ENCODE assay signal across 8 mouse cellular contexts in the genomic region with DNA sequence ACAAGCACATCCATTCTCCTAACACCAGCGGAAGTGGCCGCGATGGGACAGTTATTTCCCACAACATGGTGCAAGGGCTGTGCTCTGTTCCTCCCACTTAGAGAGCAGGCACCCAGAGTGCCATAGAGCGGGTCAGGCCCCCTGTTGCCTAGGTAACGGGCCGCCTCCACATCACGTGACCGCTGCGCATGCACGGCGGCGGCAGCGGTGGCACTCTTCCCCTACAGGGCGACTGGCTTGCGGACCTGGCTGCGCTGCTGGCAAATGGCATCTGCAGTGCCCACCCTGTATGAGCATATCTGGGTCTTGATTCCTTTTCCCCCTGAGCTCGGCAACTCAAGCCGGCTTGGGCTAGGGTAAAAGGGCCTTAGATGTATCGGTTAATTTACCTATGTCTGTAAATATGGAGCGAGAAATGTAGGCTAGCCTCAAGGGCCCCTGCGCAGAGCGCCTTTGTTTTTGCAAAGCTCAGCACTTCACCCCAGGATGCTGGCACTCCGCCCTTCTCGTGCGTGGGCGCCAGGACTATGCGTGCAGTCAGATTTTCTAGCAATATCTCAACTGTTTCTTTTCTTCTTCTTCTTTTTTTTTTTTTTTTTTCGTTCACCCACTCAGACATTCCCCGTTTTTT. TPM values are rescaled to one million over a fixed set of nuclear protein-coding genes. Genes with fewer than 3 reads are reported as not detected.
DNase-seq lines count a peak whose midpoint lies in the region; ATAC-seq and TF ChIP-seq lines count a peak whose summit lies in the region.

No protein-coding gene starts in this region.

- no peaks in the 10 kb centered on the region for H3K9me3 ChIP-seq in MEL (replicated peaks; ENCODE audit: insufficient read depth, low read length)
- no peaks in the 10 kb centered on the region for H3K9me3 ChIP-seq in forebrain, postnatal 0 days (ENCODE audit: low read length)
- no peaks in the 10 kb centered on the region for H3K9me3 ChIP-seq in lung, embryonic 14.5 days (ENCODE audit: low read depth, low read length)

- peak overlapping the region; percentile 57 for H3K4me2 ChIP-seq in forebrain, postnatal 0 days (ENCODE audit: low read depth)
- H3K4me2 ChIP-seq in lung, embryonic 14.5 days: peak overlapping the region; percentile 81

- WGBS in cerebellum, adult 2 months: under 1% methylated on average over 29 of the region's 29 CpGs
- WGBS in forebrain, postnatal 0 days: under 1% methylated on average over 29 of the region's 29 CpGs
- 1% methylated on average over 29 of the region's 29 CpGs for WGBS in lung, embryonic 14.5 days

- ATAC-seq in forebrain, postnatal 0 days: peak; percentile 98
- ATAC-seq in lung, embryonic 14.5 days (ENCODE audit: insufficient read depth): peak; percentile 96
- ATAC-seq in neutrophil, adult 5-6 weeks (ENCODE audit: extremely low read depth, insufficient number of reproducible peaks, low FRiP score, poor library complexity, severe bottlenecking): peak; percentile 86

- no peak for TF ChIP-seq RAD21 in MEL (IDR thresholded peaks at IDR 0.05; ENCODE audit: low read depth, low read length)

- peak; percentile 90 for DNase-seq in MEL (ENCODE audit: low read depth, low spot score)
- DNase-seq in cerebellum, adult 2 months: peak; percentile 95 to 96
- DNase-seq in forebrain, postnatal 0 days: peak; percentile 95
- peak; percentile 93 for DNase-seq in heart, postnatal 4 days
- peak; percentile 92 to 93 for DNase-seq in layer of hippocampus, adult 8-10 months (ENCODE audit: low spot score in 2 of 2)
- peak; percentile 97 for DNase-seq in lung, embryonic 14.5 days
- DNase-seq in testis, postnatal 14 days (ENCODE audit: low spot score): peak; percentile 91

- TF ChIP-seq POLR2A in MEL (IDR thresholded peaks at IDR 0.05; ENCODE audit: control insufficient read depth in 1 of 2, insufficient read depth in 1 of 2, low read depth in 1 of 2, low read length in 2 of 2, poor library complexity in 1 of 2): no peak
- TF ChIP-seq POLR2A in cerebellum, adult 2 months (IDR thresholded peaks at IDR 0.05; ENCODE audit: borderline replicate concordance, insufficient read depth, low read length): peak; percentile 97

- H3K27me3 ChIP-seq in MEL (ENCODE audit: control insufficient read depth in 1 of 2, insufficient read depth in 2 of 2, low read length in 2 of 2): no peaks in the 10 kb centered on the region
- no peaks in the 10 kb centered on the region for H3K27me3 ChIP-seq in cerebellum, adult 2 months (ENCODE audit: control insufficient read depth, insufficient read depth, low read length)
- no peaks in the 10 kb centered on the region for H3K27me3 ChIP-seq in forebrain, postnatal 0 days (ENCODE audit: insufficient read depth, low read length)
- no peaks in the 10 kb centered on the region for H3K27me3 ChIP-seq in lung, embryonic 14.5 days (ENCODE audit: insufficient read depth, low read length)

- TF ChIP-seq CTCF in MEL (IDR thresholded peaks at IDR 0.05 in 2 of 3, conservative IDR thresholded peaks at IDR 0.05 in 1 of 3; ENCODE audit: control insufficient read depth in 1 of 3, insufficient read depth in 1 of 3, low read depth in 2 of 3, low read length in 3 of 3, poor library complexity in 1 of 3, severe bottlenecking in 1 of 3): no peak
- no peak for TF ChIP-seq CTCF in cerebellum, adult 2 months (IDR thresholded peaks at IDR 0.05; ENCODE audit: borderline replicate concordance, insufficient read depth, low read depth, low read length)
- TF ChIP-seq CTCF in forebrain, postnatal 0 days (IDR thresholded peaks at IDR 0.05; ENCODE audit: low read depth): peak; percentile 64
- peak; percentile 44 for TF ChIP-seq CTCF in lung, embryonic 14.5 days (IDR thresholded peaks at IDR 0.05; ENCODE audit: low read depth)

- H3K36me3 ChIP-seq in MEL (ENCODE audit: control insufficient read depth in 1 of 2, insufficient read depth in 2 of 2, low read length in 2 of 2): peaks cover 0 to 8% of the 10 kb centered on the region in 2 experiments; a peak in 1 of 4 replicates
- no peaks in the 10 kb centered on the region for H3K36me3 ChIP-seq in forebrain, postnatal 0 days (ENCODE audit: insufficient read depth)
- H3K36me3 ChIP-seq in lung, embryonic 14.5 days (ENCODE audit: insufficient read depth): 0 out of 2 replicates have a peak, but pooled peaks cover 5% of the 10 kb centered on the region

- peak overlapping the region; percentile 11; the same call in 1 of the 2 replicates for H3K27ac ChIP-seq in MEL (ENCODE audit: control insufficient read depth, low read depth, low read length)
- peak overlapping the region; percentile 95 for H3K27ac ChIP-seq in cerebellum, adult 2 months (ENCODE audit: insufficient read depth, low read length)
- peak overlapping the region; percentile 92 for H3K27ac ChIP-seq in forebrain, postnatal 0 days (ENCODE audit: low read depth, low read length)
- H3K27ac ChIP-seq in lung, embryonic 14.5 days (ENCODE audit: low read depth): peak overlapping the region; percentile 77

- 0 out of 2 replicates have a peak, but pooled peaks cover 2% of the 10 kb centered on the region for H3K79me2 ChIP-seq in MEL (ENCODE audit: control insufficient read depth, insufficient read depth, low read length, poor library complexity)

- H3K4me3 ChIP-seq in MEL (ENCODE audit: control insufficient read depth in 1 of 2, insufficient read depth in 1 of 2, low read depth in 2 of 2, low read length in 2 of 2): peak overlapping the region; percentile 27 to 55; a peak in 3 of 4 replicates
- peak overlapping the region; percentile 78 for H3K4me3 ChIP-seq in cerebellum, adult 2 months (replicated peaks; ENCODE audit: insufficient read depth, low read depth, low read length)
- peak overlapping the region; percentile 37 for H3K4me3 ChIP-seq in forebrain, postnatal 0 days (ENCODE audit: low read depth, low read length)
- H3K4me3 ChIP-seq in lung, embryonic 14.5 days (ENCODE audit: low read depth, low read length): peak overlapping the region; percentile 45

- H3K9ac ChIP-seq in MEL (ENCODE audit: control insufficient read depth, low read depth, low read length, poor library complexity, severe bottlenecking): peak overlapping the region; percentile 57
- H3K9ac ChIP-seq in forebrain, postnatal 0 days: peak overlapping the region; percentile 62
- peak overlapping the region; percentile 18; the same call in 1 of the 2 replicates for H3K9ac ChIP-seq in lung, embryonic 14.5 days

- TF ChIP-seq EP300 in MEL (IDR thresholded peaks at IDR 0.05; ENCODE audit: low read depth in 1 of 2, low read length in 2 of 2): peak in 1 of 2 experiments; percentile 25; a peak in 1 of 4 replicates

- peaks cover 0 to 4% of the 10 kb centered on the region in 2 experiments; a peak in 1 of 4 replicates for H3K4me1 ChIP-seq in MEL (ENCODE audit: control insufficient read depth in 1 of 2, insufficient read depth in 2 of 2, low read length in 2 of 2)
- peaks cover 20% of the 10 kb centered on the region; the same call in 1 of the 2 replicates for H3K4me1 ChIP-seq in cerebellum, adult 2 months (ENCODE audit: control insufficient read depth, insufficient read depth, low read length)
- H3K4me1 ChIP-seq in forebrain, postnatal 0 days (ENCODE audit: insufficient read depth): peaks cover 12% of the 10 kb centered on the region
- H3K4me1 ChIP-seq in lung, embryonic 14.5 days (ENCODE audit: insufficient read depth): peaks cover 17% of the 10 kb centered on the region; the same call in 1 of the 2 replicates

TF ChIP-seq in MEL, 35 proteins besides CTCF, POLR2A, EP300 and RAD21 (continues in another document):
- peak; percentile 80 for TF ChIP-seq MXI1 (IDR thresholded peaks at IDR 0.05; ENCODE audit: low read depth, low read length)
- TF ChIP-seq ETS1 (IDR thresholded peaks at IDR 0.05; ENCODE audit: low read depth, low read length): no peak
- TF ChIP-seq TAL1 (IDR thresholded peaks at IDR 0.05; ENCODE audit: low read length): no peak
- no peak for TF ChIP-seq POLR2AphosphoS2 (IDR thresholded peaks at IDR 0.05; ENCODE audit: low read length)
- no peak for TF ChIP-seq ELF1 (IDR thresholded peaks at IDR 0.05; ENCODE audit: low read depth, low read length)
- TF ChIP-seq E2F4 (IDR thresholded peaks at IDR 0.05; ENCODE audit: borderline replicate concordance, low read depth, low read length): no peak
- no peak for TF ChIP-seq GABPA (IDR thresholded peaks at IDR 0.05; ENCODE audit: low read depth, low read length)
- TF ChIP-seq ZNF384 (IDR thresholded peaks at IDR 0.05; ENCODE audit: low read depth, low read length): 0 out of 2 replicates have a peak, but pooled peaks have one; percentile 21
- TF ChIP-seq SIN3A (IDR thresholded peaks at IDR 0.05; ENCODE audit: low read length): peak; percentile 63; the same call in 1 of the 2 replicates
- peak; percentile 68 to 81; a peak in 3 of 4 replicates for TF ChIP-seq USF2 (IDR thresholded peaks at IDR 0.05; ENCODE audit: borderline replicate concordance in 1 of 2, insufficient read depth in 1 of 2, low read depth in 1 of 2, low read length in 2 of 2)
- no peak for TF ChIP-seq MYC (IDR thresholded peaks at IDR 0.05; ENCODE audit: low read depth, low read length)
- no peak for TF ChIP-seq GATA1 (IDR thresholded peaks at IDR 0.05; ENCODE audit: low read depth, low read length)
- no peak for TF ChIP-seq KAT2A (conservative IDR thresholded peaks at IDR 0.05; ENCODE audit: low read depth, low read length)
- TF ChIP-seq JUND (IDR thresholded peaks at IDR 0.05; ENCODE audit: low read depth, low read length): no peak
- TF ChIP-seq ZC3H11A (IDR thresholded peaks at IDR 0.05; ENCODE audit: low read depth, low read length): no peak
- peak; percentile 79 for TF ChIP-seq NRF1 (IDR thresholded peaks at IDR 0.05; ENCODE audit: insufficient read depth, low read depth, low read length, poor library complexity, severe bottlenecking)
- peak; percentile 31; the same call in 1 of the 2 replicates for TF ChIP-seq RCOR1 (IDR thresholded peaks at IDR 0.05; ENCODE audit: low read depth, low read length)
- no peak for TF ChIP-seq MEF2A (IDR thresholded peaks at IDR 0.05; ENCODE audit: extremely low read depth, insufficient replicate concordance, low read depth, low read length, poor library complexity, severe bottlenecking)
- TF ChIP-seq MAFK (IDR thresholded peaks at IDR 0.05; ENCODE audit: borderline replicate concordance, low read depth, low read length): peak; percentile 90

RNA-seq across cellular contexts. Expression of gene Itpkb, which starts 35.0 kb away (rescaled TPM):
- total RNA-seq in MEL (2012; rRNA removed): 3.4 and 3.7 TPM in 2 replicates
- polyA plus RNA-seq in MEL (2012; ENCODE audit: insufficient read depth in 1 of 2, insufficient read length in 2 of 2, low read depth in 1 of 2, low replicate concordance in 2 of 2, missing spikeins in 1 of 2): 1 to 10 TPM in 1 of 2 experiments, not detected in 1; 9.2 TPM
- polyA plus RNA-seq in cerebellum, adult 2 months (2012; rRNA removed): 31.8 and 34.1 TPM in 2 replicates
- total RNA-seq in forebrain, postnatal 0 days (2014; rRNA removed): 6.4 and 6.5 TPM in 2 replicates
- 1.3 and 1.9 TPM in 2 replicates for polyA plus RNA-seq in forebrain, postnatal 0 days (2015; fragmentation: Nextera tagmentation; extraction: Ambion mirVana)
- 10 to 100 TPM; 62.2 to 67.2 TPM for total RNA-seq in heart, postnatal 4 days (2021)
- total RNA-seq in layer of hippocampus, adult 8-10 months (2022): 10 to 100 TPM; 26.6 to 39.1 (median 32.4) TPM
- polyA plus RNA-seq in lung, embryonic 14.5 days (2014; fragmentation: Nextera tagmentation; extraction: Ambion mirVana): 8.1 and 9.0 TPM in 2 replicates
- 64.6 and 68.5 TPM in 2 replicates for total RNA-seq in neutrophil, adult 5-6 weeks (2017)

Comparison
In these comparisons a context has a peak if more than half of its experiments do, and no peak if none do; other contexts are left out.
1. Peak in every context shown above with its lines: DNase-seq, ATAC-seq, H3K4me3 ChIP-seq and H3K27ac ChIP-seq.
2. H3K27ac ChIP-seq: peak in every context shown above with its lines; median percentile 95 in cerebellum, adult 2 months; 92 in forebrain, postnatal 0 days; 77 in lung, embryonic 14.5 days; 11 in MEL.
3. CTCF ChIP-seq: peak in forebrain, postnatal 0 days (single experiment) and lung, embryonic 14.5 days (single experiment); none in MEL (0 of 3) and cerebellum, adult 2 months (single experiment).